Mouse (Mus musculus) neural tube, embryonic 14.5 days (tissue): ENCODE results near the gene Pcx. TPM values are rescaled to one million over a fixed set of nuclear protein-coding genes. Genes with fewer than 3 reads are reported as not detected.
"Not testable (repeated sequence)": the region's sequence is repeated elsewhere in the genome, so short reads cannot be mapped to it uniquely, and the experiment has no call there.

Source experiments
- ATAC-seq: fragments of 200-750 bp; cut with Nextera tagmentation; 2 replicates; pipeline ENCODE4 v1.8.0; 2017; ENCODE audit warnings: low read depth, mild to moderate bottlenecking, moderate TSS enrichment, moderate library complexity
- H3K27ac ChIP-seq: fragments of 300-500 bp; sonication (generic); 2 replicates; pipeline ENCODE4 v1.5.1; 2014; ENCODE audit warnings: low read depth, mild to moderate bottlenecking, control low read depth, low read length, moderate library complexity, mixed read lengths
- H3K27me3 ChIP-seq: fragments of 300-500 bp; sonication (generic); 2 replicates; pipeline ENCODE4 v1.6.1; 2014; ENCODE audit warnings: low read length; ENCODE audit not compliant: control insufficient read depth, insufficient read depth
- H3K36me3 ChIP-seq: fragments of 300-500 bp; sonication (generic); 2 replicates; pipeline ENCODE4 v1.6.1; 2014; ENCODE audit warnings: low read length, mixed read lengths; ENCODE audit not compliant: control insufficient read depth, insufficient read depth
- H3K4me1 ChIP-seq: fragments of 300-500 bp; sonication (generic); 2 replicates; pipeline ENCODE4 v1.6.1; 2014; ENCODE audit warnings: low read length; ENCODE audit not compliant: control insufficient read depth, insufficient read depth
- H3K4me2 ChIP-seq: fragments of 300-500 bp; sonication (generic); 2 replicates; pipeline ENCODE4 v1.6.1; 2014; ENCODE audit warnings: mild to moderate bottlenecking, low read depth, low read length, control low read depth
- H3K4me3 ChIP-seq: fragments of 300-500 bp; sonication (generic); 2 replicates; pipeline ENCODE4 v1.5.1; 2014; ENCODE audit warnings: low read depth, low read length, control low read depth, mixed read lengths
- H3K9ac ChIP-seq: fragments of 300-500 bp; sonication (generic); replicated peaks from 2 replicates; pipeline ENCODE4 v1.6.1; 2014; ENCODE audit warnings: low read depth, mild to moderate bottlenecking, control low read depth, low read length, mixed read lengths
- H3K9me3 ChIP-seq: fragments of 300-500 bp; sonication (generic); 2 replicates; pipeline ENCODE4 v1.6.1; 2016; ENCODE audit warnings: low read length; ENCODE audit not compliant: control insufficient read depth
- WGBS: fragments of 180-500 bp; shearing (Covaris S2); extraction: QIAGEN DNeasy Blood & Tissue Kit; methylation state at CpG from one replicate; pipeline ENCODE4 v1.1.7; 2014; 5-methylcytosine and 5-hydroxymethylcytosine counted together
- polyA plus RNA-seq: library from polyadenylated mRNA; unstranded; fragments of >200 nt; fragmentation: Nextera tagmentation; extraction: Ambion mirVana; gene quantifications from 2 replicates; pipeline ENCODE4 v1.2.1, GENCODE M21; 2014

Pcx gene
- polyA plus RNA-seq, 1 experiment from 2014 or later: 22.5 TPM

DNA sequence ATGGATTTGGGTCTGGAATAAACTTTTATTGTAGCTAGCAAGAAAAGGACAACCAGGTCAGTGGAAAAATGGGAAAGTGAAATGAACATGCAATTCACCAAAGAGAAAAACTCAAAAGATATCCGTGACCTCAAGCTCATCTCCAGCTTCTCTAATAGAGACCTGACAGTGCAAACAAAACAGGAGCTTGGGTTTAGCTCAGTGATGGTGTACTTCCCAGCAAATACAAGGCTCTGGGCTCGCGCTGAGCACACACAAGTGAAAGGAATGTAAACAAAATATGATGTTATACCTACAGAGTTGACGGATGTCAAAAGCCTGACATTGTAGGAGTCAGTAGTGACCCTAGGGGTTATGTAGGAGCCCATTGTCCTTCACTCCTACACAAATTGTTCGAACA is 69.0 kb downstream of the Pcx start:
- Histone ChIP-seq H3K4me2 (no peak overlapping the region), H3K4me3 (no peak overlapping the region), H3K4me1 (no peaks in the 10 kb centered on the region), H3K9ac (no peak overlapping the region), H3K27ac (no peak overlapping the region), H3K27me3 (no peaks in the 10 kb centered on the region), H3K9me3 (no peaks in the 10 kb centered on the region), H3K36me3 (no peaks in the 10 kb centered on the region)
- 91% methylated on average over 5 of the region's 5 CpGs for WGBS
- no peak for ATAC-seq

DNA sequence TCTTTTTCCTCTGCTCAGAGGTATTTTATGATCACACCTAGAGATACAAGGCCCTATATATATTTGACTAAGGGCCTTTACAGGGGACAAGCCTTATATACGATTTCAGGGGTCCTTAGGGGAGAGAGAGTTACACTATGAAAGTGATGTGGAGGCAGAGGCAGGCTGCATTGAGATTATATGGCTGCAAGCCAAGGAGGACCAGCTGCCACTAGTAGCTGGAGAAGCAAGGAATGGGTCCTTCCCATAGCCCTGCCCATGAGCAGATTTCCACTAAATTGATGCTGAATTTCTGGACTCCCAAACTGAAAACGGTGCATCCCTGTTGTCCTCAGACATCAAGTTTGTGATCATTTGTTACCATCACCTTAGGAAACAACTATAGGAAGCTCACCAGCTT is 73.6 kb downstream of the Pcx start:
- no peak overlapping the region for H3K4me2 ChIP-seq
- no peaks in the 10 kb centered on the region for H3K9me3 ChIP-seq
- no peak for ATAC-seq
- H3K9ac ChIP-seq: no peak overlapping the region
- H3K4me1 ChIP-seq: no peaks in the 10 kb centered on the region
- H3K36me3 ChIP-seq: no peaks in the 10 kb centered on the region
- no peak overlapping the region for H3K4me3 ChIP-seq
- WGBS: 64% methylated on average over 2 of the region's 2 CpGs
- no peak overlapping the region for H3K27ac ChIP-seq
- H3K27me3 ChIP-seq: no peaks in the 10 kb centered on the region

- H3K27me3 ChIP-seq, H3K9ac ChIP-seq, H3K4me3 ChIP-seq, H3K27ac ChIP-seq, H3K9me3 ChIP-seq, H3K4me1 ChIP-seq, H3K36me3 ChIP-seq, ATAC-seq, H3K4me2 ChIP-seq: not testable (repeated sequence)
These were observed 76.5 kb downstream of the Pcx start for GRCm38 (mm10) chr19:4586783-4587182.

DNA sequence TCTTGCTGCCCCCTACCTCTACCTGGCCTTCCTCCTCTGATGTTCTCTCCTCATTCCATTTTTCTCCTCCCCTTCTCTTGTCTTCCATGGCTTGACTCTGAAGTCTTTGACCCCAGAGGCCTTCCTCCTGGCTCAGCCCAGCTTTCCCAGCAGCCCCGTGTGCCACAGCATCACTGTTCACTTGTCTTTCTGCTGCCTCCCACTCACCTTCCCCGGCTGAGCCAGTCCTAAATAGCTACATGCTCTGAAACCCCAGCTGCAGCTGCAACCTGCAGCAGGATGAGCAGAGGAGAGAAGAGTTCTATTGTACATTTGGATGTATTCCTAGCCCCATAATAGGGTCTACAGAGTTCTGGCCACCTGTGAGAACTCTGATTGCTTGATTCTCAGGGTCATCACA is 77.2 kb downstream of the Pcx start:
- Histone ChIP-seq H3K9ac (no peak overlapping the region), H3K27ac (no peak overlapping the region), H3K27me3 (no peaks in the 10 kb centered on the region), H3K9me3 (no peaks in the 10 kb centered on the region), H3K4me2 (no peak overlapping the region), H3K4me3 (no peak overlapping the region), H3K36me3 (no peaks in the 10 kb centered on the region), H3K4me1 (no peaks in the 10 kb centered on the region)
- 43% methylated on average over 2 of the region's 2 CpGs for WGBS
- ATAC-seq: no peak

DNA sequence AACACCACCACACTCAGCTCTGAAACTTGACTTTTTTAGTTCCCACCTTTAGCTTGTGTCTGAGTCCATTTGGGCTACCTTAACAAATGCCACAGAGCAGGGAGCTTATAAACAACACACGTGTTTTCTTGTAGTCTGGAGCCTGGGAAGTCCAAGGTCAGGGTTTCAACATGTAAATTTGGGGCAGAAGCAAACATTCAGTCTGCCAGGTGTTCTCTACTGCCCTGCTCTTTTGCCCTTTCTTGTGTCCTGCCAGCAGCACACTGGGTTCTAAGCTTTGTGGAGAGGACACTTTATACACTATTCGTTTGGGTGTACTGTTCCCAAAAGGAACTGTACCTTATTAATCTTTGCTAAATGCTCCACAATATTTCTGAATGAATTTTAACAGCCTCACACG is 78.2 kb downstream of the Pcx start:
- no peak overlapping the region for H3K4me3 ChIP-seq
- no peak overlapping the region for H3K27ac ChIP-seq
- no peak overlapping the region for H3K4me2 ChIP-seq
- no peaks in the 10 kb centered on the region for H3K9me3 ChIP-seq
- no peak for ATAC-seq
- 68% methylated on average over 3 of the region's 3 CpGs for WGBS
- no peaks in the 10 kb centered on the region for H3K27me3 ChIP-seq
- no peaks in the 10 kb centered on the region for H3K36me3 ChIP-seq
- no peaks in the 10 kb centered on the region for H3K4me1 ChIP-seq
- H3K9ac ChIP-seq: no peak overlapping the region

DNA sequence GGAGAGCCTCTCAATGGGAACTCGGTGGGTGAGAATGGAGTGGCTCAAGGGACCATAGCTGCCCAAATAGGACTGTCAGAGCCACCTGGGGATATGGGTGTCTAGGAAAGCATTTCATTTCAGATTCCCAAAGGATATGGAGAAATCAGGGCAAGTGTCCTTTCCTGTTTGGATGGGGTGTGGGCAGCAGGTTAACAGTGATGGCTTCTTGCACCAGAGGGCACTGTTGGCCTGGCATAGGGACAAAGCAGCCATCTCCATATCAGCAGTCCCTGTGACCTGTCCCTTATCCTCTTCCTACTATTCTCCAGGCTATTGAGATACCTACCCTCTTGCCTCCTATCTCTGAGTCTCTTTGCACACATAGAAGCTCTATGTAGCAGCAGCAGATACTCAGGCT is 78.8 kb downstream of the Pcx start:
- Histone ChIP-seq H3K9me3 (no peaks in the 10 kb centered on the region), H3K27me3 (no peaks in the 10 kb centered on the region), H3K36me3 (no peaks in the 10 kb centered on the region), H3K4me3 (no peak overlapping the region), H3K9ac (no peak overlapping the region), H3K4me1 (no peaks in the 10 kb centered on the region), H3K4me2 (no peak overlapping the region), H3K27ac (no peak overlapping the region)
- 60% methylated on average over 1 of the region's 1 CpGs for WGBS
- no peak for ATAC-seq

- no peak overlapping the region for H3K9ac ChIP-seq
- no peak overlapping the region for H3K4me3 ChIP-seq
- no peaks in the 10 kb centered on the region for H3K27me3 ChIP-seq
- 93% methylated on average over 3 of the region's 3 CpGs for WGBS
- H3K27ac ChIP-seq: no peak overlapping the region
- H3K4me1 ChIP-seq: no peaks in the 10 kb centered on the region
- H3K36me3 ChIP-seq: no peaks in the 10 kb centered on the region
- no peak for ATAC-seq
- no peak overlapping the region for H3K4me2 ChIP-seq
- H3K9me3 ChIP-seq: no peaks in the 10 kb centered on the region
These were observed 79.8 kb downstream of the Pcx start for GRCm38 (mm10) chr19:4590025-4590424.

- 56% methylated on average over 7 of the region's 7 CpGs for WGBS
These were observed 83.7 kb downstream of the Pcx start for GRCm38 (mm10) chr19:4593792-4594522.

GRCm38 (mm10) chr19:4596071-4596470 is 85.8 kb downstream of the Pcx start:
- no peak for ATAC-seq

More at GRCm38 (mm10) chr19:4593792-4594522, 83.7 kb downstream of the Pcx start:
- no peak overlapping the region for H3K4me3 ChIP-seq
- H3K27ac ChIP-seq: no peak overlapping the region
- H3K36me3 ChIP-seq: no peaks in the 10 kb centered on the region
- no peak overlapping the region for H3K4me2 ChIP-seq
- no peak for ATAC-seq
- H3K4me1 ChIP-seq: no peaks in the 10 kb centered on the region
- H3K9ac ChIP-seq: no peak overlapping the region
- no peaks in the 10 kb centered on the region for H3K9me3 ChIP-seq
- H3K27me3 ChIP-seq: no peaks in the 10 kb centered on the region

More at GRCm38 (mm10) chr19:4596071-4596470, 85.8 kb downstream of the Pcx start:
- 79% methylated on average over 2 of the region's 2 CpGs for WGBS
- H3K4me2 ChIP-seq: no peak overlapping the region
- no peak overlapping the region for H3K9ac ChIP-seq
- no peaks in the 10 kb centered on the region for H3K4me1 ChIP-seq
- no peaks in the 10 kb centered on the region for H3K36me3 ChIP-seq
- no peak overlapping the region for H3K27ac ChIP-seq
- H3K4me3 ChIP-seq: no peak overlapping the region
- H3K27me3 ChIP-seq: no peaks in the 10 kb centered on the region
- H3K9me3 ChIP-seq: no peaks in the 10 kb centered on the region
